Mouse (Mus musculus) R1 (cell line): Measurements from ENCODE around the gene Ccdc50.
A peak's percentile ranks its signal among the peaks of the same experiment; 100 is the strongest.

ENCODE experiments used
- DNase-seq: peaks from one replicate; pipeline ENCODE4 v3.0.0-alpha.2; 2018; ENCODE audit warnings: low read depth, low spot score

Gene Ccdc50

GRCm38 (mm10) chr16:27395251-27396037 is 6.8 kb downstream of the Ccdc50 start:
- DNase-seq: no peak

GRCm38 (mm10) chr16:27396951-27397350 is 8.3 kb downstream of the Ccdc50 start:
- DNase-seq: no peak

- no peak for DNase-seq
These were observed 10.5 kb downstream of the Ccdc50 start for GRCm38 (mm10) chr16:27399026-27399718.

- DNase-seq: no peak
These were observed 11.1 kb downstream of the Ccdc50 start for GRCm38 (mm10) chr16:27399719-27400253.

GRCm38 (mm10) chr16:27401579-27401978 is 12.9 kb downstream of the Ccdc50 start:
- no peak for DNase-seq

GRCm38 (mm10) chr16:27404107-27404506 is 15.4 kb downstream of the Ccdc50 start:
- no peak for DNase-seq

- no peak for DNase-seq
These were observed 28.4 kb downstream of the Ccdc50 start for GRCm38 (mm10) chr16:27416937-27417584.

GRCm38 (mm10) chr16:27417632-27418031 is 29.0 kb downstream of the Ccdc50 start:
- no peak for DNase-seq

GRCm38 (mm10) chr16:27420982-27421381 is 32.3 kb downstream of the Ccdc50 start:
- no peak for DNase-seq

- DNase-seq: no peak
These were observed 46.4 kb downstream of the Ccdc50 start for GRCm38 (mm10) chr16:27435034-27435433.

GRCm38 (mm10) chr16:27443941-27444340 is 55.3 kb downstream of the Ccdc50 start:
- DNase-seq: no peak

- no peak for DNase-seq
These were observed 60.7 kb downstream of the Ccdc50 start for GRCm38 (mm10) chr16:27449360-27449759.

- DNase-seq: no peak
These were observed 62.0 kb downstream of the Ccdc50 start for GRCm38 (mm10) chr16:27450655-27451054.

- DNase-seq: no peak
These were observed 64.7 kb downstream of the Ccdc50 start for GRCm38 (mm10) chr16:27453396-27453795.

- no peak for DNase-seq
These were observed 65.2 kb downstream of the Ccdc50 start for GRCm38 (mm10) chr16:27453823-27454222.

GRCm38 (mm10) chr16:27457273-27457672 is 68.6 kb downstream of the Ccdc50 start:
- DNase-seq: peak; percentile 64

GRCm38 (mm10) chr16:27468731-27469130 is 80.1 kb downstream of the Ccdc50 start:
- peak; percentile 55 for DNase-seq

- DNase-seq: no peak
These were observed 82.7 kb downstream of the Ccdc50 start for GRCm38 (mm10) chr16:27471389-27471788.

- DNase-seq: no peak
These were observed 95.2 kb downstream of the Ccdc50 start for GRCm38 (mm10) chr16:27483834-27484233.
